Mouse (Mus musculus) layer of hippocampus, adult 9-10 months (tissue): ENCODE measurements around the gene Txnrd3.
A peak's percentile ranks its signal among the peaks of the same experiment; 100 is the strongest.

Experiments used
- DNase-seq: peaks from one replicate; pipeline ENCODE4 v3.0.0; 2022; ENCODE audit warnings: low spot score

Txnrd3 gene

DNA sequence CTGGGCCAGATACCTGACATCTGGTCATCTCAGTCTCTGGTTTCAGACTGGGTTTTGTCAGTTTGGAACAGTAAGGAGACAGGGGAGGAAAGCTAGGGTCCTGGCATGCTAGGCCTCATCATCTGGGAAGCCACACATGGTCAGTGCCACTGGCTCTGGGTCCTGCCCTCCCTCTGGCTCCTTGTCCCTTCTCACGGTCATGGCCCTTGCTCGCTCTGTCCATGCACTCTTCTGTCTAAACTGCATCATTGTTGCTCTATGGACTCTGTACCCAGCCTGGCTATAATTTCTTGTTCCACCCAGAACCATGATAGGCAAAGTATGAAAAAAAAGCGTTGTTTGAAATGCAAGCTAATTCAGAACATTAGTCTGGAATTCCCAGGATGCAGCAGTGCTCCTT is 11.2 kb downstream of the Txnrd3 start:
- DNase-seq, result no peak

DNA sequence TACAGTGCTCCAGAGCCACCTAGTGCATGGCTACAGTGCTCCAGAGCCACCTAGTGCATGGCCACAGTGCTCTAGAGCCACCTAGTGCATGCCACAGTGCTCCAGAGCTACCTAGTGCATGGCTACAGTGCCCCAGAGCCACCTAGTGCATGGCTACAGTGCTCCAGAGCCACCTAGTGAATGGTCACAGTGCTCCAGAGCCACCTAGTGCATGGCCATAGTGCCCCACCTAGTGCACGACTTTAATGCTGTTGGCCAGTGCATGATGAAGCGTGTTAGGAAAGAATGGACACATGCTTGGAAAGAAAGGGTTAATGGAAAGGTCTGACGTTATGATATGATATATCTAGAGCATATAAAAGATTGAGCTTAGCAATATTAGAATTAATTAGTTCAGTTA is 14.6 kb downstream of the Txnrd3 start:
- DNase-seq, result no peak

DNA sequence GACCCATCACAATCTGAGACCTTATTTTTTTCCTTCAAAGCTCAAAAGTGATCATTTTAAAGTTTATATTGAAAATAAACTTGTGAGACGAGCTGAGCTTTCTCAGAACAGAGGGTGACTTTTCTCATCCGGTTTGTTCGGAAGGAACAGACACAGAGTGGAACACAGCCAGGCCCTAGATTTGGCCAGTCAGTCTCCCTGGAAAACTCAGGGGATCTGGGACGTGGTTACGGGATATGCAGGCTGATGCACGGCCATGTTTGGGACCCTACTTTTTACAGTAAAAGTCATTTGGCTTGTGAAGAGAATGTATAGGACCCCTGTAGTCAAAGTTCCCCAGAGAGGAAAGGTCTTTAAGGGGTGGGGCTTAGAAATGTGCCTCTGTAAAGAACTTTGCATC is 15.1 kb downstream of the Txnrd3 start:
- no peak for DNase-seq

DNA sequence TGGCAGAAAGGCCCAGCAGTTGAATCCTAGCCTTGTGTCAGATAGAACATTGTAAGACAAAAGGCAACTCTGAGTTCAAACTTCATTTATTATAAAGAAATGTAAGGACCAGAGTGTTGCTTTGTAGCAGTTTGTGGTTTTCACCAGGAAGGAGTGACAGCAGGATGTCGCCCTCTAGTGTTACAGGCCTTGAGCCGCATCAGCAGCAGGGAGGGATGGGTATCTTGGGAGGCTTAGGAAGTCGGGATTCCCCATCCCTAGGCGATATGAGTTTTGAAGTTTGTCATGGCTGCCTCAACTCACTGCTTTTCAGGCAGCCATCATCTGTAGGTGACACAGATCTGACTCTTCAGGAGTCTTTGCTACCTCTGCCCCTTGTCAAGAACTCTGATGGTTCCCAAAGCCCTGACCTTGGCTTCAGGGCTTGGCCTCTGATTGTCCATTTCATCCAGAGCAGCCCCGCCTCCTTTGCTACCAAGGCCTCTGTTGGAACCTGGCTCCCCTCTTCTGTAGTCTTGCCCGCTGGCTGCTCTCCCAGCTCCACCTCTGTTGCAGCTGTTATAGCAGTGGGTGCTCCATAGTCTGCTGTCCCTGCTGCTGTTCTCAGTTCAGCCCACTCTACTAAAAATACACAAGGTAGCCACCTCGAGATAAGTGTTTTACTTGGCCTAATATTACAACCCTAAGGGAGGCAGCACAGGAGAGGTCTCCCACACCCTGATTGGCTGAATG is 16.1 kb downstream of the Txnrd3 start:
- no peak for DNase-seq

DNA sequence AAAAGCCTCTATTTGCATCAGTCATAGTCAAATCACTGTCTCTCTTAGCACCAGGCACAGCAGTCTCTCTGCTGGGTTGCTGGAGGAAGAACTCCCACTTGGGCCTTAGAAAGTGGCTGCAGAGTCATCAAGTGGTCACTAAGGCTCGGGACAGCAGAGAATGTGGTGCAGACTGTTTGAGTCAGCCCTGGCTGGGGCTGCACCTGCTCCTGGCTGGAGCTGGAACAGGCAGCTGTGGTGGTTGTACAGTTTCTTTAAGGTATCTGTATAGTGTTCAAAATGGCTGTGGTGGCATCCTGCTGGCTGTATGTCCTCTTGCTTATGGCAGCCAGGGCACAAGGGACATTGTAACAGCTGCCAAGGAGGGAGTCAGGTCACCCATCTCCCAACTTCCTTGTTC is 16.7 kb downstream of the Txnrd3 start:
- no peak for DNase-seq

DNA sequence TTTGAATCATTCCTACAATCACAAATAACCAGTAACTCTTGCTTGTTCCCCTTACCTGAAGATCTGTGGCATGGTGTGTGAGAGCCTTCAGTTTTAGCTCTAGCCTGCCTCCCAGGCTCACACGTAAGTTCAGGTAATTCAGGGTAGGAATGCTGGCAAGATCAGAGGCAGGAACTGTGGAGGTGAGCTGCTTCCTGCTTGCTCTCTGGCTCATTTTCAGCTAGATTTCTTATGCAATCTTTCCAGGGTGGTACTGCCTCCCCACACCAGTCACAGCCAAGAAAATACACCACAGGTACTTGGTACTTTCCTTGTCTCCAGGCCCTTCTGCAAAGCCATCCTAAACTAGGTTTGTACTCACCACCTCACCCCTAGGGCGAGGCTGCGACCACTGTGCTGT is 18.7 kb downstream of the Txnrd3 start:
- DNase-seq, result no peak

DNA sequence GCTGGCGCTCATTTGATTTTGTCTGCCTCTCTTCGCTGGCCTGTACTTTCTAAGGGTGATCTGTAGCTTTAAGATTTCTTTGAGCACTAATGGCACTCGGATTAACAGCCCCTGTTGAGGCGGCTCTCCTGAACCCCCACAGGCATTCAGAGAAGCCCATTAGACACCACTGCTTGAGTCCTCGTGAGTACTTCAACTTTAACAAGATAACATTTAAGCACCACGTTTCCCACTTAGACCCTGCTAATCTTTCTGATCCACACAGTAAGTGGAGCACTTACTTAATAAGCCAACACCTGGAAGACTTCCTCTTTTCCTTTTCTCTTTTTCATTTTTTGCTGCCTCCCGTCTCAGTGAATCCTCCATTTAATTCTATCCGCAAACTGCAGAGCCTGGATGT is 21.4 kb downstream of the Txnrd3 start:
- DNase-seq, result no peak

DNA sequence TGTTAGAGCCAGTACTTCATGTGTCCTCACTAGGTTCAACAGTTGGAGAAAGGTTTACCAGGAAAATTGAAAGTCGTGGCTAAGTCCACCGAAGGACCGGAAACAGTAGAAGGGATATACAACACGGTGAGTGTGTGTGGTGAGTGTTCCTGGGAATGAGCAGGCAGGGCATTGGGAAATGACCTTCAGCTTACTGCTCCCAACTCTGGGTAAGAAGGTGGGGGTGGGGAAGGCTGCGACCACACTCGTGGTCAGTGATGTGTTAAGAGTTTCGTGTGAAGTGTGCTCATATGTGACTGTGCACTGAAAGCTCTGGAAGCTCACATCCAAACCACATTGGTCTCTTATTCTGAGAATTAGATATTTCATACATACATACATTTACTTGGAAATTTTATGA is 21.9 kb downstream of the Txnrd3 start:
- no peak for DNase-seq

DNA sequence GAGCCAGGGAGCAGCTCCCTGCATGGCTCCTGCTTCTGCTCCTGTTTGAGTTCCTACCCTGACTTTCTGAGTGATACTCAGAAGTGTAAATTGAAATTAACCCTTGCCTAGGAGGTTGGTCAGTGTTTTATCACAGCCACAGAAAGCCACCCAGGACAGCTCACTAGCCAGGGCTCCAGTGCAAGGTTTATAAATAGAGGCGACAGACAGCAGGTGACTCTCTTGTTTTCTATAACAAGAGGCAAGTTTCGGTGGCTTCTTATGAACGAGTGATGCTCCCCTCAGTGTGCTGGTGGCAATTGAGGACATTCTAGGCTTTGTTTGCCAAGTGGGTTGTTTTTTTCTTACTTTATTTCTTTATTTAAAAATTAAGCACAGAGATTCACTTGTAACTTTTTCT is 23.2 kb downstream of the Txnrd3 start:
- no peak for DNase-seq

DNA sequence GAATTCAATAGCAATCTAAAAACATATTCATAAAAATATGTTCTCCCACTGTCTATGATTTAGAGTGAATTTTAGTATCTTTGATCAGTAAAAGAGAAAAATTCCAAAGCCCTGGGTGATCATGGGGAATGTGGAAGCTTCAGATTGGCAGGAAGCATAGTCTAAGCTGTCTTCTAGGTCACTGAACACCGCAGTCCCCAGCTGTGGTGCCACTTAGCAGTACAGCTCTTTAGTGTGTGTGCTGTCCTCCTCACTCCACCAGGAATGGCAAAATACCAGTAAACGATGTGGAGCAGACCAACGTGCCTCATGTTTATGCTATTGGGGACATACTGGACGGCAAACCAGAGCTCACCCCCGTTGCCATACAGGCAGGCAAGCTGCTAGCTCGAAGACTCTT is 25.8 kb downstream of the Txnrd3 start:
- DNase-seq, result no peak

DNA sequence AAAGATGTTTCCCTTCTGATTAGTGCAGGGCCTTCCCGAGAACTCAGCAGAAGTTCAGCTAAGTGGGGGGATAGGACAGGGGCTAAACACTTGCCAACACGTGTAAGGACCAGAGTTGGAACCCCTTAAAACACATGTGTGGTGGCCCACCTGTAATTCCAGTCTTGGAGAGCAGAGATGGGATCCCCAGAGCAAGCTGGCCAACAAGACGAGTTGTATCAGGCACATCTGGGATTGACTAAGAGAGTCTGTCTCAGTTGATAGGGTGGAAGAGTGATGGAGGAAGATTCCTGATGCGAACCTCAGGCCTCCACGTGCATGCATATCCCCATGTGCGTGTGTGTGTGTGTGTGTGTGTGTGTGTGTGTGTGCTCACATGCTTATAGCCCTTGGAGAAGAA is 27.6 kb downstream of the Txnrd3 start:
- no peak for DNase-seq

DNA sequence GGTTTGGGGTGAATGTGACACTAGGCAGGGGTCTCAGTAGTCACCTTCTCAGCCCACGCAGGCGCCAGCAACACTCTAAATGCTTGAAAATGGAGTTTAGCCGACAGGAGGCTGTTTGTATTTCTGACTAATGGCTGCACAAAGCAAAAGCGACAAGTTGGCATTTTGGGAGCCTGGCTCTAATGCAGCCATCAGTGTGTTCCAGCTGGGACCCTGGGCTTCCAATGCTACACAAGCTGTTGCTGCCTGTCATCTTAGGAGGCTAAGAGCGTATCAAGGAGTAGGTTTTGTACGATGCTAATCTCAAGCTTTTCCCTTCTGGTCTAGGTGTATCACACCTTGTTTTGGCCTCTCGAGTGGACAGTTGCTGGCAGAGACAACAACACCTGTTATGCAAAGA is 28.9 kb downstream of the Txnrd3 start:
- no peak for DNase-seq

DNA sequence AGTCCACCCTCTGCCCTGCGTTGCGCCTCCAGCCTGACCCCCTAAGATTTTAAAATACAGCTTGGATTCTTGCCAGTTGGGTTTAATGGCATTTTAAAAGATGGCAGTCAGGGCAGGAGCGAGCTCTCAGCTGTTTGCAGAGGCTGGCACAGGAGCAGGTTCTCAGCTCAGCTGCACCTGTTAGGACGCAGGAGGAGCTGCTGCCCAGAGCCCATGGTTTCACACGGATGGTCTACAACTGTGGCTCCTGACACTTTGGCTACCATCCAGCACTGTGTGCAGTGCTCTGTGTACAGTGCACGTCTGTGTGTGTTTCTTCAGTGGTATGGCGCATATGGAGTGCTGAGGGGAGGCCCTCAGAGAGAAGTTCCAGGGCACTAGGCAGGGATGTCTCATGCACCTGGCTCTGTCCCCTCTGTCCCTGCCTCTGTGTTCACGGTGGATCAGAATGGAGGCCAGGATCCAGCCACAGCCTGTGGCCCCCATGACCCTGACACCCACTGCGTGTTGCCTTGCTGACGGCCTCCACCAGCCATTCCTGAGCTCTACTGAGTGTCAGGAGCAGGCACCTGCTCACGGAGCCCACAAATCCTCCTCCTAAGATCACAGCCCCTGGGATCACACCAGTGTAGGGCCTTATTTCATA is 29.5 kb downstream of the Txnrd3 start:
- DNase-seq, result no peak

DNA sequence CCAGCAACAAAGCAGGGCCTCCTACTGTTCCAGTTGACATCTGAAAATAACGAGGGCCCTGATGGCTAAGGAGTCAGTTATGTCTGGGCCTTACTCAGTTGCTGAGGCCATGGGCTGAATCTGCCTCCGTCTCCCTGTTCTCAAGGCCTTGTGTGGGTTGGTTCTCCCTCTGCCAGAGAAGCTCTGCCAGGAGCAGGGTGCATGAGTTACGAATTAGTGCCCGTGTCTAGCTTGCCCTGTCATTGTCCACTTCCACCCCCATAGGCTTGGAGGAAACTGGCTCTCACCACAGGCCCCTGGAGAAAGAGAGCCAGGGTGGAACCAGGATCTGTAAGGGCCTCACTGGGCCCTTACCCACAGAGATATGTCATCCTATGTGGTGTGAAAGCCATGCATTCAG is 34.7 kb downstream of the Txnrd3 start:
- DNase-seq, result no peak

DNA sequence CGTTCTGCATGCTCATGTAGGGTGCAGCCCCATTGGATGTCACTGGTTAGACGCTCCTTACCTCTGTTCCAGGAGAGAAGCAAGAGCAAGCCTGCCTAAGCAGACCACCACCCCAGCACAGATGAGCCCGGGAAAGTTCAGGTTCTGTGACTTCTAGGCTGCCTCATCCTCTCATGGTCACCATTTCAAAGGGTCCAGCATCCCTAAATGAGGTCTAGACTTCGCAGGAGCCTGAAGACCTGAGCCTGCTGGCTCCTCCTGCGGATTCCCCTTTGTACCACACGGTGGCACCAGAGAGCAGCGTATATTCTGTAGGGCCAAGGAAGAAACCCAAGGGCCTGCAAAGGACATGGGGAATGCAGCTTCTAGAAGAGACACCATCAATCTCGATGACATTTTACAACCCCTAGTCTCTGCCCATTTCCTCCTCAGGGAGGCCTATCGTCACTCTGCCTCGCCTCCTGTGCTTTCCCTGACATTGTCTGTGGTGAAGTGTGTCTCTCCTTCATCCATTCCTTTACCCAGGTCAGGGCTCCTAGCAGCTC is 35.6 kb downstream of the Txnrd3 start:
- DNase-seq, result peak; percentile 45

DNA sequence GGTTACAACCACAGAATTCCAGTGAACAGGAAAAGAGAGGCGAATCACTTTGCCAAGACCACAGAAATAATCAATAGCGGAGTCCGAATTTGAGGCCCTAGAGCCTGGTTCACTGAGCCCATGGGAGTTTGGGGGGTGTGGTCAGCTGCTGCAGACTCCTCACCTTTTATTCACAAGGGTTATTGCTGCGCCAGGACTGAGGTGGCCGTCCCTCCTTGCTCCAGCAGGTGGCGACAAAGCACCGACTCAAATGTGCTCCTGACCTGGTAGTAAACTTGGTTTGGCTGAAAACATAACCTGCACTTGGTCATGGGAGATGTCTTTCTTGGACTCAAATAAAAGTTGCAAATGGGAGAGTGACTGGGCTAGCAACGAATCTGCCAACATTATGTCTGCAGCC is 36.4 kb downstream of the Txnrd3 start:
- DNase-seq, result peak; percentile 54

DNA sequence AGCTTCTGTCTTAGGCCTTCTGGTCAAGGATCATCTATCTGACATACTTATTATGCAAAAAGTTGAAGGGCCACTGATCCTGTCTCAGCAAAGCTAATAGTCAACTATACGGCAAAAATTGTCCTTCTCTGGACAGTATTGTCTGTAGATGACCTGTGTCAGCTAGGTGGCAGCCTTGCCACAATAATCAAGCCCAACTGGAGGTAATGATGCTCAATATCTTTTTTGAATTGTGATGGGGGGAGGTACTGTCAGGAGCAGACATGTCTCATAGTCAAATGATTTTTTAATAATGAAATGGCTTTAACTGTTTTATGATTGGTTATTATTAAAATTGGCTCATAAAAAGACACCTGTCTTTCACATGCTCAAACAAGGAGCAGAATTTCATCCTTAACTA is 40.4 kb downstream of the Txnrd3 start:
- DNase-seq, result no peak

DNA sequence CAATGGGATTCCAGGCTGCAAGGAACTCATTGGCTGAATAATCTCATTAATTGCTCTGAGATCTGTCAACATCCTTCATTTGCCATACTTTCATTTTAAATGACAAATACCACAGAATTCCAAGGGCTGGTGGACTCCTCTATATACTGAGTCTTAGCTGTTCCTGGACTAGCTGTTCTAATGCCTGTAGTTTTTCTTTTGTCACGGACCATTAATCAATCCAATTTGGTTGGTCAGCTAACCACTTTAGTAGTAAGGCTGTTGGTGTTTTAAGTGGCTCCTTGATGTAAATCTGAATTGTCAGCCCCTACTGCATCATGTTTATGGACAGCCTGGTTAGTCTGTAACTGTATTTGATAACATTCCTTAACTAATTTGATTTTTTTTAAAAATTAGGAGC is 43.3 kb downstream of the Txnrd3 start:
- no peak for DNase-seq

DNA sequence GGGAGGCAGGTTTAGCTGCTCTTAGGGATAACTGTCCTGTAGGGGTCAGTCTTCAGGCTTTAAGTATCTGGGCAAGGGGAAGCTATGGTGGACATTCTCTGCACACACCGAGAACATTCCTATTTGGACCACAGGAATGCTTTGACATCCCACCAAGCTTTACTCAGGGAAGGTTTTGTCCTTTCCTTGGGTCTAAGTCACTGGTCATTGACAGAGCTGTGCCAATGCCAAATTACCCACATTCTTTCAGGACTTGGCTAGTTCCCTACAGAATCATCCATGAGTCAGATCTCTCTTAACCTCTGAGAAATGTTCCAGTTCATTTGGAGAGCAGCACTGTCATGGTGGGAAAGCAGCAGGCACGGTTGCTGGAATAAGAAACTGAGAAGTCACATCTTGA is 62.8 kb downstream of the Txnrd3 start:
- DNase-seq, result no peak

DNA sequence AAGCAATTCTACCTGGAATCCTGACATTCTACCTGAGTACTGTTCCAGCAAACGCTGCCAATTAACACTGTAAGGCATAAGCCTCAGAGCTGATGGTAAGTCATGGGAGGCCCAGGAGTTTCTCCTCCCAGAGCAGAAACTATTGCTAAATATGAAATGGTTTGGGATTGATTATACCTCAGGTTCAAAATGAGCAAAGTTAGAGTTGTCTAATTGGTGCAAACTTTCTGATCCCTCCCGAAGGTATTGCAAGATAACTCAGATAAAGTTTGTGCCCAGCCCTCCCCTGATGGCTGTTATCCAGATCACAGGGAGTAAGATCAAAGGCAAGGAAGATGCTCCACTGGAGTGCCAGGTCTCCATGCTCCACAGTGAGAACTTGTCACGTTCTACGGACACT is 63.5 kb downstream of the Txnrd3 start, which contains the start of gene Vmn1r40:
Vmn1r40 (plus strand) TSS at position 301 of the 400 bp plus-strand sequence.
- DNase-seq, result no peak

DNA sequence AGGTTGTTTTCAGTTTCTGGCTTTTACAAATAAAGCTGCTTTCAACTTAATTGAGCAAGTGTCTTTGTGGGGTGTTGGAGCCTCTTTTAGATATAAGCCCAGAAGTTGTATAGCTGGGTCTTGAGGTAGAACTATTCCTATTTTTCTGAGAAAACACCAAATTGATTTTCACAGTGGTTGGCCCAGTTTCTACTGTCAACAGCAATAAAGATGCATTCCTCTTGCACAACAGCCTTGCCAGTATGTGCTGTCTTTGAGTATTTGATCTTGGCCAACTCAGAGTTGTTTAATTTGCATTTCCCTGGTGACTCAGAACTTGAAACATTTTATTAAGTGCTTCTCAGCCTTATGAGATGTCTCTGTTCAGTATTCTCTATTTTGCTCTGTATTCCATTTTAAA is 74.3 kb downstream of the Txnrd3 start:
- DNase-seq, result no peak
